Mouse (Mus musculus) E14TG2a.4 (cell line): ENCODE measurements around the gene Tmem107.

Experiments used
- CTCF ChIP-seq: conservative IDR thresholded peaks from 2 replicates; pipeline ENCODE4 v1.5.1; 2014; ENCODE audit warnings: low read length
- NANOG ChIP-seq: IDR thresholded peaks from 2 replicates; pipeline ENCODE4 v1.6.1; 2014; ENCODE audit warnings: borderline replicate concordance, low read length, mixed read lengths

- no peak for TF ChIP-seq CTCF
- TF ChIP-seq NANOG: no peak
These were observed 50.6 kb downstream of the Tmem107 start for GRCm38 (mm10) chr11:69121001-69121740.
